Mouse (Mus musculus): Measurements from ENCODE around the gene Pcdh17.

DNA sequence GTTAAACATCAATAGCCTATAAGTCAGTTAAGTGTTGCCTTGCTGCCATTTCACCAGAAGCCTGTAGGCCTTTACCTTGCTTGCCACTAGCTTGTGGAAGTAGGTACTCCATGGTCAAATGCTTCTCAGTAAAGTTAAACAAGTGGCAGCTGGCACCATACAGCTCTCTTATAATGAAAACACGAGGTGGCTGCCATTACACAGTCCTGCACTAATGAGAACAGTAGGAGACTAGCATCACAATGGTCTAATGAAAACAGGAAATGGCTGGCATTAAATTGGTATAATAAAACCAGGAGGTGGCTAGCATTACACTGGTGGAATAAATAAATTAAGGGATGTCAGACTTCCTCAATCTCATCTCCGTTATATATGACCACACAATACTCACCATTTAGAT, 102.6 kb downstream of the Pcdh17 start:
- no peak for TF ChIP-seq CTCF (IDR thresholded peaks at IDR 0.05; ENCODE audit: extremely low read depth, insufficient read depth, insufficient read length, insufficient replicate concordance)
- TF ChIP-seq POLR2A (IDR thresholded peaks at IDR 0.05; ENCODE audit: low read depth, low read length) = no peak
